Mouse (Mus musculus): ENCODE measurements around the gene Kdm6b.

The Kdm6b gene

GRCm38 (mm10) chr11:69413221-69414181, at the start of gene Kdm6b:
Kdm6b (minus strand) TSS chr11:69413675.
- DNase-seq: peak; percentile 86 to 92

GRCm38 (mm10) chr11:69461568-69461967, 48.1 kb upstream of the Kdm6b start:
- DNase-seq: no peak

- no peak for DNase-seq
These were observed 46.4 kb upstream of the Kdm6b start for GRCm38 (mm10) chr11:69459883-69460282.

GRCm38 (mm10) chr11:69457006-69457579, 43.6 kb upstream of the Kdm6b start:
- DNase-seq: peak; percentile 50 to 67

GRCm38 (mm10) chr11:69452114-69452867, 38.8 kb upstream of the Kdm6b start:
- DNase-seq: no peak

- no peak for DNase-seq
These were observed 33.8 kb upstream of the Kdm6b start for GRCm38 (mm10) chr11:69447299-69447698.

- no peak for DNase-seq
These were observed 29.9 kb upstream of the Kdm6b start for GRCm38 (mm10) chr11:69443328-69443727.

GRCm38 (mm10) chr11:69437291-69437690, 23.8 kb upstream of the Kdm6b start:
- DNase-seq: no peak

- DNase-seq: no peak
These were observed 19.7 kb upstream of the Kdm6b start for GRCm38 (mm10) chr11:69433189-69433588.

- no peak for DNase-seq
These were observed 19.1 kb upstream of the Kdm6b start for GRCm38 (mm10) chr11:69432640-69432982.

GRCm38 (mm10) chr11:69431829-69432639, 18.6 kb upstream of the Kdm6b start:
- DNase-seq: peak; percentile 92 to 93

- no peak for DNase-seq
These were observed 17.2 kb upstream of the Kdm6b start for GRCm38 (mm10) chr11:69430631-69431030.

GRCm38 (mm10) chr11:69429313-69429712, 15.8 kb upstream of the Kdm6b start:
- peak; percentile 49 to 59 for DNase-seq

GRCm38 (mm10) chr11:69428751-69429150, 15.3 kb upstream of the Kdm6b start:
- DNase-seq: peak; percentile 24 to 40

GRCm38 (mm10) chr11:69426246-69426645, 12.8 kb upstream of the Kdm6b start:
- no peak for DNase-seq

GRCm38 (mm10) chr11:69423885-69424284, 10.4 kb upstream of the Kdm6b start:
- DNase-seq: no peak

- no peak for DNase-seq
These were observed 9.4 kb upstream of the Kdm6b start for GRCm38 (mm10) chr11:69422842-69423241.

- DNase-seq: peak; percentile 10 to 15
These were observed 7.9 kb upstream of the Kdm6b start for GRCm38 (mm10) chr11:69421131-69421977.

- peak in 1 of 2 experiments; percentile 14 for DNase-seq
These were observed 7.1 kb upstream of the Kdm6b start for GRCm38 (mm10) chr11:69420554-69421000.

GRCm38 (mm10) chr11:69419813-69420553, 6.5 kb upstream of the Kdm6b start:
- peak; percentile 61 to 62 for DNase-seq

- DNase-seq: peak; percentile 78 to 80
These were observed 6.0 kb upstream of the Kdm6b start for GRCm38 (mm10) chr11:69419443-69419812.

Measured in cerebellum, postnatal 10 days (tissue).